Mouse (Mus musculus) adrenal gland, postnatal 10 days (tissue): Measurements from ENCODE around the gene Olfr890. TPM values are rescaled to one million over a fixed set of nuclear protein-coding genes. Genes with fewer than 3 reads are reported as not detected.
"Not testable (repeated sequence)": the region's sequence is repeated elsewhere in the genome, so short reads cannot be mapped to it uniquely, and the experiment has no call there.

Experiments
- DNase-seq: peaks from one replicate; pipeline ENCODE4 v3.0.0; 2021; ENCODE audit warnings: mixed read lengths
- long read RNA-seq, 2 experiments: library from polyadenylated mRNA; stranded (forward); transcript quantifications; one replicate each; pipeline ENCODE4 v2.0.0; 2021
- total RNA-seq, 2 experiments: library from RNA; stranded (reverse); gene quantifications; 2 replicates each; pipeline ENCODE4 v1.2.3; 2021

Olfr890 gene
- not detected for total RNA-seq
- long read RNA-seq, experiment 1 = 0 reads
- long read RNA-seq, experiment 2 = 0 reads

DNA sequence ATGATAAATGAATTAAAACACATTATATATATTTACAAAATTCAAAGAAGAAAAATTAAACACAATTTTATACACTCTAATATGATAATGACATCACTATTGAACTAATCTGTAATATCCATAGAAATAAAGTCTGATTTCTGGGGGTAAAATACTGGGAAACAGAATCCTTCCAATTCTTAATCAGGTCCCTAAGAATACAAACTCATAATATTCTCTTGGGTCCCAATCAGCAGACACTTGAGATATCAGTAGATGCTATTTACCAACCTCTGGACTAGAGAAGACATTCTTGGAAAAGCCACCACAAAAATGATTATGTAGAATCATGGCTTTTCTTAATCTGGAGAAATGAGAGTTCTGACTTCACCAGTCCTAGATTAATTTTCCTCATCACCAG is at the start of gene Olfr890:
Gene Olfr890, plus strand, starts transcription at position 301 of the 400 bp plus-strand sequence.
- DNase-seq = no peak

DNA sequence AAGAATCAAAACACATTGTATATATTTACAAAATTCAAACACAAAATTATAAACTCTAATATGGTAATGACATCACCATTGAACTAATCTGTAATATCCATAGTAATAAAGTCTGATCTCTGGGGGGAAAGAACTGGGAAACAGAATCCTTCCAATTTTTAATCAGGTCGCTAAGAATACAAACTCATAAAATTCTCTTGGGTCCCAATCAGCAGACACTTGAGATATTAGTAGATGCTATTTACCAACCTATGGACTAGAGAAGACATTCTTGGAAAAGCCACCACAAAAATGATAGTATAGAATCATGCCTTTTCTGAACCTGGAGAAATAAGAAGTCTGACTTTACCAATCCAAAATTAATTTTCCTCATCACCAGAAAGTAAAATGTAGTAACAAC is 34.5 kb upstream of the Olfr890 start, which contains the start of gene Olfr888:
Gene Olfr888, plus strand, starts transcription at position 301 of the 400 bp plus-strand sequence.
- DNase-seq = no peak

DNA sequence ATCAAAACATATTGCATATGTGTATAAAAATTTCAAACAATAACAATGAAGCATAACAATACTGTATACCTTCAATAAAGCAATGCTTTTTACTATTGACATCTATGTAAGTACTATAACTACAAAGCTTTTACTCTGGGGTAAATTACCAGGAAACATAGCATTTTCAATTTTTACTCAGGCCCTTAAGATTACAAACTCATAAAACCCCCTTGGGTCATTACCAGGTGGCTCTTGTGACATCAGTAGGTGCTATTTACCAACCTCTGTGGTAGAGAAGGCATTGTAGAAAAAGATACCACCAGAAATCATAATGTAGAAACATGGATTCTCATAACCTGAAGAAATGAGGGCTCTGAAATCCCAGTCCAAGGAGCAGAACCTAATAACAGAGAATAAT is 27.4 kb upstream of the Olfr890 start, which contains the start of gene Olfr889:
Gene Olfr889, plus strand, starts transcription at position 301 of the 400 bp plus-strand sequence.
- DNase-seq = no peak

DNA sequence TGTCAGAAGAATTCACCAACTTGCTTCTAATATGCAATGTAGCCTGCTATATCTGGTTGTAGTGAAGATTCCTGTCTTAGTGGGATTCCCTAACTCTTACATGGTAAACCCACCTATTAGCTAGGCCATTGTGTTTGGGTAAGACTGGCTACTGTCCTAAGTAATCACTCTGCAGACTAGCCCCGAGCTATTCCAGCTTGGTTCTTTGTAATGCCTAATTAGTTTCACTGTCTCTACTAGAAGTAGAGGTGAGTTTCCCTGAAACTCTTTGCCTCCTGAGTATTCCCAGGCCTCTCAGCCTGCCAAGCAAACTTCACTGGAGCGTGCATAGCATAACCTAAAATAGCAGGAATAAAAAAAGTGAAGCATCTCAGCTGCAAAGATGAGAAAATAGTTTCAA is 26.0 kb downstream of the Olfr890 start:
- DNase-seq = not testable (repeated sequence)

DNA sequence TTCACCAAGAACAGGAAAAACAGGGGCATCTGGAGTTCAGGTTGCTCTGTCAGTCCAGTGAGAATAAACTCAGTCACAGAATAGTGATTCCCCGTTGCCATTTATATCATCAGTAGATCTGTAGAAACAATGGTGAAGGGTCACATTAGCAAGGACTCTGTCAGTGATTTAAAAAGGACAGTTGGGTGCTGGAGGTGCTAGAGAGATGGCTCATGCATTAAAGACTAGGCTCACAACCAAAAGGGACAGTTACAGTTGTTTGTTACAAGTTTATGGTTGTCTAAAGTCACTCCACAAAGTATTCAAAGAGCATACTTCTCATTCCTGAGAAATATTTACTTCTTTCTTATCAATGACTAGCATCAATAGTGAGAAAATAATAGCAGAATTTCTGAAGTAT is 38.4 kb downstream of the Olfr890 start, which contains the start of gene Olfr891:
Gene Olfr891, minus strand, starts transcription at position 101 of the 400 bp plus-strand sequence.
- DNase-seq = no peak

Other genes with a start within 250 kb of the Olfr890 start
- gene Olfr145, start 245.8 kb upstream of the Olfr890 start, total RNA-seq = not detected
- not detected for gene Olfr878, start 224.7 kb upstream of the Olfr890 start, total RNA-seq
- gene Olfr881, start 150.7 kb upstream of the Olfr890 start, total RNA-seq = not detected
- gene Olfr883, start 116.7 kb upstream of the Olfr890 start, total RNA-seq = not detected
- not detected for gene Olfr884, start 96.0 kb upstream of the Olfr890 start, total RNA-seq
- gene Olfr885, start 81.2 kb upstream of the Olfr890 start, total RNA-seq = not detected
- gene Olfr887, start 58.4 kb upstream of the Olfr890 start, total RNA-seq = not detected
- gene Olfr888, start 34.4 kb upstream of the Olfr890 start, total RNA-seq = not detected
- gene Olfr889, start 27.3 kb upstream of the Olfr890 start, total RNA-seq = under 1 TPM in 1 of 2 experiments, not detected in 1; 0.06 TPM
- gene Olfr891, start 38.3 kb downstream of the Olfr890 start, total RNA-seq = not detected
- not detected for gene Olfr893, start 65.8 kb downstream of the Olfr890 start, total RNA-seq
- gene Olfr894, start 75.5 kb downstream of the Olfr890 start, total RNA-seq = not detected
- gene Olfr143, start 110.3 kb downstream of the Olfr890 start, total RNA-seq = not detected
- not detected for gene Olfr895, start 125.3 kb downstream of the Olfr890 start, total RNA-seq
- gene Olfr896-ps1, start 148.6 kb downstream of the Olfr890 start, total RNA-seq = not detected
- gene Olfr25, start 186.5 kb downstream of the Olfr890 start, total RNA-seq = not detected
- gene Olfr898, start 205.9 kb downstream of the Olfr890 start, total RNA-seq = not detected
- gene Olfr250, start 224.4 kb downstream of the Olfr890 start, total RNA-seq = not detected
- gene Olfr251, start 234.6 kb downstream of the Olfr890 start, total RNA-seq = not detected